Mouse (Mus musculus) limb, embryonic 10.5 days (tissue): ENCODE measurements around the gene Layn. TPM values are rescaled to one million over a fixed set of nuclear protein-coding genes. Genes with fewer than 3 reads are reported as not detected.
A peak's percentile ranks its signal among the peaks of the same experiment; 100 is the strongest.

Experiments used
- DNase-seq: peaks from one replicate; pipeline ENCODE4 v3.0.0-alpha.2; 2017; ENCODE audit warnings: low spot score
- H3K27ac ChIP-seq: fragments of 300-500 bp; sonication (generic); 2 replicates; pipeline ENCODE4 v1.5.1; 2016; ENCODE audit warnings: mild to moderate bottlenecking
- H3K27me3 ChIP-seq: fragments of 300-500 bp; sonication (generic); 2 replicates; pipeline ENCODE4 v1.6.1; 2016; ENCODE audit warnings: low read depth, mild to moderate bottlenecking; ENCODE audit not compliant: poor library complexity, severe bottlenecking
- H3K36me3 ChIP-seq: fragments of 300-500 bp; sonication (generic); 2 replicates; pipeline ENCODE4 v1.6.1; 2016; ENCODE audit warnings: mild to moderate bottlenecking, moderate library complexity
- H3K4me1 ChIP-seq: fragments of 300-500 bp; sonication (generic); 2 replicates; pipeline ENCODE4 v1.6.1; 2016
- H3K4me3 ChIP-seq: fragments of 300-500 bp; sonication (generic); 2 replicates; pipeline ENCODE4 v1.5.1; 2016; ENCODE audit warnings: mild to moderate bottlenecking, moderate library complexity
- H3K9me3 ChIP-seq: fragments of 300-500 bp; sonication (generic); replicated peaks from 2 replicates; pipeline ENCODE4 v1.6.1; 2016; ENCODE audit warnings: mild to moderate bottlenecking
- WGBS: fragments of 180-500 bp; shearing (Covaris S2); methylation state at CpG from one replicate; pipeline ENCODE4 v1.1.7; 2016; 5-methylcytosine and 5-hydroxymethylcytosine counted together
- polyA plus RNA-seq: library from polyadenylated mRNA; unstranded; fragments of >200 nt; fragmentation: Nextera tagmentation; extraction: Ambion mirVana; gene quantifications from 2 replicates; pipeline ENCODE4 v1.2.1, GENCODE M21; 2016

Gene Layn
- polyA plus RNA-seq, 1 experiment from 2014 or later = 3.7 TPM

GRCm38 (mm10) chr9:51021123-51021795 is 55.6 kb downstream of the Layn start:
- WGBS = 90% methylated on average over 4 of the region's 4 CpGs
- H3K9me3 ChIP-seq = no peaks in the 10 kb centered on the region
- H3K27ac ChIP-seq = no peak overlapping the region
- H3K4me3 ChIP-seq = no peak overlapping the region
- no peaks in the 10 kb centered on the region for H3K4me1 ChIP-seq
- no peaks in the 10 kb centered on the region for H3K36me3 ChIP-seq
- DNase-seq = no peak
- H3K27me3 ChIP-seq = no peaks in the 10 kb centered on the region

- Histone ChIP-seq H3K27me3 (no peaks in the 10 kb centered on the region), H3K4me1 (no peaks in the 10 kb centered on the region), H3K4me3 (no peak overlapping the region), H3K9me3 (no peaks in the 10 kb centered on the region), H3K36me3 (no peaks in the 10 kb centered on the region), H3K27ac (no peak overlapping the region)
- DNase-seq = no peak
- WGBS = 86% methylated on average over 3 of the region's 3 CpGs
Measured at GRCm38 (mm10) chr9:51020351-51020750, 56.5 kb downstream of the Layn start.

GRCm38 (mm10) chr9:51019670-51020069 is 57.2 kb downstream of the Layn start:
- 83% methylated on average over 7 of the region's 7 CpGs for WGBS
- no peaks in the 10 kb centered on the region for H3K36me3 ChIP-seq
- no peaks in the 10 kb centered on the region for H3K9me3 ChIP-seq
- H3K27ac ChIP-seq = no peak overlapping the region
- H3K4me3 ChIP-seq = no peak overlapping the region
- no peaks in the 10 kb centered on the region for H3K4me1 ChIP-seq
- H3K27me3 ChIP-seq = no peaks in the 10 kb centered on the region
- DNase-seq = no peak

- H3K27ac ChIP-seq = no peak overlapping the region
- H3K9me3 ChIP-seq = no peaks in the 10 kb centered on the region
- no peak for DNase-seq
Measured at GRCm38 (mm10) chr9:51015732-51016131, 61.2 kb downstream of the Layn start.

GRCm38 (mm10) chr9:51013644-51014043 is 63.2 kb downstream of the Layn start:
- Histone ChIP-seq H3K4me3 (no peak overlapping the region), H3K27me3 (peaks cover 4% of the 10 kb centered on the region; the same call in 1 of the 2 replicates), H3K27ac (no peak overlapping the region), H3K4me1 (no peaks in the 10 kb centered on the region), H3K36me3 (no peaks in the 10 kb centered on the region), H3K9me3 (no peaks in the 10 kb centered on the region)
- DNase-seq = no peak
- WGBS = 76% methylated on average over 1 of the region's 1 CpGs

More at GRCm38 (mm10) chr9:51015732-51016131, 61.2 kb downstream of the Layn start:
- no peaks in the 10 kb centered on the region for H3K27me3 ChIP-seq
- WGBS = 52% methylated on average over 4 of the region's 4 CpGs
- no peaks in the 10 kb centered on the region for H3K4me1 ChIP-seq
- H3K36me3 ChIP-seq = no peaks in the 10 kb centered on the region
- no peak overlapping the region for H3K4me3 ChIP-seq

- H3K27ac ChIP-seq = peak overlapping the region; percentile 94
- 5% methylated on average over 6 of the region's 6 CpGs for WGBS
- H3K4me1 ChIP-seq = peaks cover 12% of the 10 kb centered on the region
- peak; percentile 34 for DNase-seq
- peak overlapping the region; percentile 93 for H3K4me3 ChIP-seq
- peaks cover 4% of the 10 kb centered on the region; the same call in 1 of the 2 replicates for H3K27me3 ChIP-seq
- H3K36me3 ChIP-seq = no peaks in the 10 kb centered on the region
- H3K9me3 ChIP-seq = no peaks in the 10 kb centered on the region
Measured at GRCm38 (mm10) chr9:51009656-51009950, 67.3 kb downstream of the Layn start.

- peak; percentile 97 for DNase-seq
- Histone ChIP-seq H3K27me3 (peaks cover 4% of the 10 kb centered on the region; the same call in 1 of the 2 replicates), H3K4me1 (peaks cover 12% of the 10 kb centered on the region), H3K27ac (peak within 1 kb of the TSS; percentile 94), H3K36me3 (no peaks in the 10 kb centered on the region), H3K9me3 (no peaks in the 10 kb centered on the region), H3K4me3 (peak within 1 kb of the TSS; percentile 93)
- 1% methylated on average over 75 of the region's 85 CpGs for WGBS
Measured at GRCm38 (mm10) chr9:51008841-51009655, 67.8 kb downstream of the Layn start, which contains the start of gene Sik2. TSS of gene Sik2 (minus strand) at chr9:51009073.

GRCm38 (mm10) chr9:51008068-51008840 is 68.6 kb downstream of the Layn start:
- under 1% methylated on average over 65 of the region's 65 CpGs for WGBS

GRCm38 (mm10) chr9:51007726-51008067 is 69.2 kb downstream of the Layn start:
- 15% methylated on average over 10 of the region's 10 CpGs for WGBS
- Histone ChIP-seq H3K4me3 (peak overlapping the region; percentile 93), H3K27ac (peak overlapping the region; percentile 94; the same call in 1 of the 2 replicates)

More at GRCm38 (mm10) chr9:51008068-51008840, 68.6 kb downstream of the Layn start:
- H3K27ac ChIP-seq = peak overlapping the region; percentile 94
- H3K9me3 ChIP-seq = no peaks in the 10 kb centered on the region
- peaks cover 12% of the 10 kb centered on the region for H3K4me1 ChIP-seq
- H3K27me3 ChIP-seq = peaks cover 4% of the 10 kb centered on the region; the same call in 1 of the 2 replicates
- H3K36me3 ChIP-seq = no peaks in the 10 kb centered on the region
- peak overlapping the region; percentile 93 for H3K4me3 ChIP-seq
- no peak for DNase-seq

GRCm38 (mm10) chr9:51006846-51007245 is 70.0 kb downstream of the Layn start:
- DNase-seq = peak; percentile 57
- no peak overlapping the region for H3K27ac ChIP-seq
- 7% methylated on average over 4 of the region's 4 CpGs for WGBS
- no peaks in the 10 kb centered on the region for H3K36me3 ChIP-seq
- peaks cover 12% of the 10 kb centered on the region for H3K4me1 ChIP-seq
- no peaks in the 10 kb centered on the region for H3K9me3 ChIP-seq
- no peak overlapping the region for H3K4me3 ChIP-seq
- H3K27me3 ChIP-seq = peaks cover 4% of the 10 kb centered on the region; the same call in 1 of the 2 replicates

More at GRCm38 (mm10) chr9:51007726-51008067, 69.2 kb downstream of the Layn start:
- Histone ChIP-seq H3K27me3 (peaks cover 4% of the 10 kb centered on the region; the same call in 1 of the 2 replicates), H3K36me3 (no peaks in the 10 kb centered on the region), H3K9me3 (no peaks in the 10 kb centered on the region), H3K4me1 (peaks cover 12% of the 10 kb centered on the region)
- DNase-seq = no peak
